9 mouse cellular contexts compared by ENCODE assay signal in genomic region chr7:126976878-126977459, GRCm38 (mm10). TPM values are rescaled to one million over a fixed set of nuclear protein-coding genes. Genes with fewer than 3 reads are reported as not detected.
DNase-seq lines count a peak whose midpoint lies in the region; ATAC-seq and TF ChIP-seq lines count a peak whose summit lies in the region.
"Had no signal": no experiment of that assay in that cellular context is flagged by ENCODE, and none has a peak within 500 bp of the region (broad histone marks: within the 10 kb centered on the region; RNA-seq: fewer than 3 reads in every experiment).

No protein-coding gene starts in this region.

- H3K36me3 ChIP-seq in heart, embryonic 12.5 days, result peaks cover 35% of the 10 kb centered on the region
- peaks cover 0 to 14% of the 10 kb centered on the region in 2 experiments; a peak in 2 of 4 replicates for H3K36me3 ChIP-seq in MEL (ENCODE audit: control insufficient read depth in 1 of 2, insufficient read depth in 2 of 2, low read length in 2 of 2)
- H3K36me3 ChIP-seq in heart, postnatal 0 days (replicated peaks; ENCODE audit: control insufficient read depth, insufficient read depth, low read length), result peaks cover 34% of the 10 kb centered on the region
- peaks cover 38% of the 10 kb centered on the region for H3K36me3 ChIP-seq in liver, embryonic 13.5 days
- H3K36me3 ChIP-seq in stomach, postnatal 0 days (ENCODE audit: control insufficient read depth, insufficient read depth, low read length), result peaks cover 14% of the 10 kb centered on the region; the same call in 1 of the 2 replicates

- no peak for TF ChIP-seq EP300 in MEL (IDR thresholded peaks at IDR 0.05; ENCODE audit: low read depth in 1 of 2, low read length in 2 of 2)
- no peak for TF ChIP-seq EP300 in heart, postnatal 0 days (IDR thresholded peaks at IDR 0.05; ENCODE audit: low read depth)
- no peak for TF ChIP-seq EP300 in stomach, postnatal 0 days (optimal IDR thresholded peaks at IDR 0.05)

- TF ChIP-seq CTCF in MEL (IDR thresholded peaks at IDR 0.05 in 2 of 3, conservative IDR thresholded peaks at IDR 0.05 in 1 of 3; ENCODE audit: control insufficient read depth in 1 of 3, insufficient read depth in 1 of 3, low read depth in 2 of 3, low read length in 3 of 3, poor library complexity in 1 of 3, severe bottlenecking in 1 of 3), result no peak
- TF ChIP-seq CTCF in heart, postnatal 0 days (IDR thresholded peaks at IDR 0.05; ENCODE audit: low read depth), result no peak
- no peak for TF ChIP-seq CTCF in stomach, postnatal 0 days (IDR thresholded peaks at IDR 0.05; ENCODE audit: low read depth)

- TF ChIP-seq POLR2A in MEL (IDR thresholded peaks at IDR 0.05; ENCODE audit: control insufficient read depth in 1 of 2, insufficient read depth in 1 of 2, low read depth in 1 of 2, low read length in 2 of 2, poor library complexity in 1 of 2), result no peak

- H3K9ac ChIP-seq in heart, embryonic 12.5 days, result peak overlapping the region; percentile 93
- H3K9ac ChIP-seq in MEL (ENCODE audit: control insufficient read depth, low read depth, low read length, poor library complexity, severe bottlenecking), result peak overlapping the region; percentile 81
- H3K9ac ChIP-seq in heart, postnatal 0 days (replicated peaks; ENCODE audit: low read depth, low read length), result peak overlapping the region; percentile 89
- H3K9ac ChIP-seq in liver, embryonic 13.5 days, result peak overlapping the region; percentile 94
- peak overlapping the region; percentile 98 for H3K9ac ChIP-seq in stomach, postnatal 0 days (ENCODE audit: low read length)

- no peaks in the 10 kb centered on the region for H3K27me3 ChIP-seq in heart, embryonic 12.5 days (replicated peaks)
- no peaks in the 10 kb centered on the region for H3K27me3 ChIP-seq in MEL (ENCODE audit: control insufficient read depth in 1 of 2, insufficient read depth in 2 of 2, low read length in 2 of 2)
- no peaks in the 10 kb centered on the region for H3K27me3 ChIP-seq in heart, postnatal 0 days (ENCODE audit: control insufficient read depth, insufficient read depth, low read length)
- no peaks in the 10 kb centered on the region for H3K27me3 ChIP-seq in liver, embryonic 13.5 days
- no peaks in the 10 kb centered on the region for H3K27me3 ChIP-seq in stomach, postnatal 0 days (ENCODE audit: control insufficient read depth, insufficient read depth, low read length)

- peak overlapping the region; percentile 86 for H3K27ac ChIP-seq in heart, embryonic 12.5 days (ENCODE audit: poor library complexity, severe bottlenecking)
- H3K27ac ChIP-seq in MEL (ENCODE audit: control insufficient read depth, low read depth, low read length), result peak overlapping the region; percentile 93
- peak overlapping the region; percentile 96 for H3K27ac ChIP-seq in heart, postnatal 0 days (ENCODE audit: low read depth)
- H3K27ac ChIP-seq in liver, embryonic 13.5 days, result peak overlapping the region; percentile 91
- H3K27ac ChIP-seq in stomach, postnatal 0 days (replicated peaks), result peak overlapping the region; percentile 98

- peak overlapping the region; percentile 83 for H3K4me2 ChIP-seq in heart, embryonic 12.5 days
- peak overlapping the region; percentile 79 for H3K4me2 ChIP-seq in heart, postnatal 0 days (ENCODE audit: low read depth, low read length)
- H3K4me2 ChIP-seq in liver, embryonic 13.5 days, result peak overlapping the region; percentile 81
- peak overlapping the region; percentile 90 for H3K4me2 ChIP-seq in stomach, postnatal 0 days (replicated peaks; ENCODE audit: low read depth)

- peaks cover 10% of the 10 kb centered on the region for H3K4me1 ChIP-seq in heart, embryonic 12.5 days (replicated peaks)
- peaks cover 0 to 20% of the 10 kb centered on the region in 2 experiments; a peak in 2 of 4 replicates for H3K4me1 ChIP-seq in MEL (ENCODE audit: control insufficient read depth in 1 of 2, insufficient read depth in 2 of 2, low read length in 2 of 2)
- peaks cover 4% of the 10 kb centered on the region; the same call in 1 of the 2 replicates for H3K4me1 ChIP-seq in heart, postnatal 0 days (ENCODE audit: control insufficient read depth, insufficient read depth)
- peaks cover 48% of the 10 kb centered on the region for H3K4me1 ChIP-seq in liver, embryonic 13.5 days (replicated peaks)
- 0 out of 2 replicates have a peak, but pooled peaks cover 4% of the 10 kb centered on the region for H3K4me1 ChIP-seq in stomach, postnatal 0 days (replicated peaks; ENCODE audit: control insufficient read depth, insufficient read depth)

- no peak for ATAC-seq in heart, embryonic 12.5 days (ENCODE audit: insufficient number of reproducible peaks, low FRiP score)
- ATAC-seq in heart, postnatal 0 days (ENCODE audit: insufficient read depth, low read depth), result no peak
- ATAC-seq in liver, embryonic 13.5 days (ENCODE audit: low read depth), result no peak
- peak; percentile 24; the same call in 1 of the 2 replicates for ATAC-seq in stomach, postnatal 0 days (ENCODE audit: low FRiP score, low TSS enrichment)

- no peak for DNase-seq in heart, adult 11 months
- peak; percentile 46 for DNase-seq in MEL (ENCODE audit: low read depth, low spot score)
- no peak for DNase-seq in heart, postnatal 0 days (ENCODE audit: low spot score)
- DNase-seq in liver, embryonic 13.5 days, result peak; percentile 24
- DNase-seq in stomach, postnatal 0 days (ENCODE audit: low spot score), result peak; percentile 28
- no peak for DNase-seq in thymus, postnatal 36 days
- no peak for DNase-seq in frontal cortex, adult 2 months (ENCODE audit: extremely low spot score in 1 of 2, low spot score in 1 of 2)

- 22% methylated on average over 14 of the region's 14 CpGs for WGBS in heart, embryonic 12.5 days
- WGBS in heart, postnatal 0 days, result 20% methylated on average over 14 of the region's 14 CpGs
- WGBS in liver, embryonic 13.5 days (ENCODE audit: insufficient replicate concordance), result 22% methylated on average over 14 of the region's 14 CpGs
- WGBS in stomach, postnatal 0 days, result 19% methylated on average over 14 of the region's 14 CpGs

- H3K79me2 ChIP-seq in MEL (ENCODE audit: control insufficient read depth, insufficient read depth, low read length, poor library complexity), result peaks cover 12% of the 10 kb centered on the region

- no peaks in the 10 kb centered on the region for H3K9me3 ChIP-seq in heart, embryonic 12.5 days (replicated peaks)
- no peaks in the 10 kb centered on the region for H3K9me3 ChIP-seq in MEL (replicated peaks; ENCODE audit: insufficient read depth, low read length)
- H3K9me3 ChIP-seq in heart, postnatal 0 days (replicated peaks; ENCODE audit: control insufficient read depth, low read length), result no peaks in the 10 kb centered on the region
- H3K9me3 ChIP-seq in liver, embryonic 13.5 days (replicated peaks), result no peaks in the 10 kb centered on the region
- no peaks in the 10 kb centered on the region for H3K9me3 ChIP-seq in stomach, postnatal 0 days (ENCODE audit: control insufficient read depth, low read length)

- H3K4me3 ChIP-seq in heart, embryonic 12.5 days, result peak overlapping the region; percentile 85
- H3K4me3 ChIP-seq in MEL (ENCODE audit: control insufficient read depth in 1 of 2, insufficient read depth in 1 of 2, low read depth in 2 of 2, low read length in 2 of 2), result peak overlapping the region; percentile 75 to 95
- H3K4me3 ChIP-seq in heart, postnatal 0 days (ENCODE audit: low read depth, low read length), result peak overlapping the region; percentile 80
- H3K4me3 ChIP-seq in liver, embryonic 13.5 days (replicated peaks), result peak overlapping the region; percentile 87
- peak overlapping the region; percentile 99 for H3K4me3 ChIP-seq in stomach, postnatal 0 days (ENCODE audit: low read depth, low read length)

- no peak for TF ChIP-seq RAD21 in MEL (IDR thresholded peaks at IDR 0.05; ENCODE audit: low read depth, low read length)

RNA-seq across cellular contexts. Expression of gene Cdiptos, which starts 1.1 kb away (rescaled TPM):
- 0.70 and 1.3 TPM in 2 replicates for polyA plus RNA-seq in heart, embryonic 12.5 days (2016; fragmentation: Nextera tagmentation; extraction: Ambion mirVana)
- total RNA-seq in MEL (2012; rRNA removed), result 0.35 and 0.49 TPM in 2 replicates
- polyA plus RNA-seq in MEL (2012; ENCODE audit: insufficient read depth in 1 of 2, insufficient read length in 2 of 2, low read depth in 1 of 2, low replicate concordance in 2 of 2, missing spikeins in 1 of 2), result 1 to 10 TPM in 1 of 2 experiments, not detected in 1; 1.8 TPM
- 1.8 TPM in 1 of 2 replicates, not detected in the other for total RNA-seq in heart, postnatal 0 days (2014; rRNA removed; ENCODE audit: low replicate concordance)
- 1.2 and 1.5 TPM in 2 replicates for polyA plus RNA-seq in heart, postnatal 0 days (2015; fragmentation: Nextera tagmentation; extraction: Ambion mirVana)
- polyA plus RNA-seq in liver, embryonic 13.5 days (2015; fragmentation: Nextera tagmentation; extraction: Ambion mirVana), result 0.37 and 0.65 TPM in 2 replicates
- 1.5 and 1.7 TPM in 2 replicates for polyA plus RNA-seq in stomach, postnatal 0 days (2015; fragmentation: Nextera tagmentation; extraction: Ambion mirVana)
- polyA plus RNA-seq in frontal cortex, adult 2 months (2012; rRNA removed), result 0.80 and 1.0 TPM in 2 replicates

RNA-seq across cellular contexts. Expression of gene Cdipt, which starts 1.3 kb away (rescaled TPM):
- 70.2 and 75.5 TPM in 2 replicates for polyA plus RNA-seq in heart, embryonic 12.5 days (2016; fragmentation: Nextera tagmentation; extraction: Ambion mirVana)
- 72.5 and 98.4 TPM in 2 replicates for total RNA-seq in MEL (2012; rRNA removed)
- polyA plus RNA-seq in MEL (2012; ENCODE audit: insufficient read depth in 1 of 2, insufficient read length in 2 of 2, low read depth in 1 of 2, low replicate concordance in 2 of 2, missing spikeins in 1 of 2), result 100 to 1,000 TPM in 1 of 2 experiments, not detected in 1; 151 TPM
- total RNA-seq in heart, postnatal 0 days (2014; rRNA removed; ENCODE audit: low replicate concordance), result 135 and 150 TPM in 2 replicates
- polyA plus RNA-seq in heart, postnatal 0 days (2015; fragmentation: Nextera tagmentation; extraction: Ambion mirVana), result 64.0 and 67.5 TPM in 2 replicates
- polyA plus RNA-seq in liver, embryonic 13.5 days (2015; fragmentation: Nextera tagmentation; extraction: Ambion mirVana), result 50.7 and 55.5 TPM in 2 replicates
- 79.3 and 80.4 TPM in 2 replicates for polyA plus RNA-seq in stomach, postnatal 0 days (2015; fragmentation: Nextera tagmentation; extraction: Ambion mirVana)
- polyA plus RNA-seq in frontal cortex, adult 2 months (2012; rRNA removed), result 224 and 230 TPM in 2 replicates

RNA-seq across cellular contexts. Expression of gene Sez6l2, which starts 26.6 kb away (rescaled TPM):
- polyA plus RNA-seq in heart, embryonic 12.5 days (2016; fragmentation: Nextera tagmentation; extraction: Ambion mirVana), result 0.11 TPM in 1 of 2 replicates, not detected in the other
- 0.49 and 2.0 TPM in 2 replicates for total RNA-seq in MEL (2012; rRNA removed)
- polyA plus RNA-seq in MEL (2012; ENCODE audit: insufficient read depth in 1 of 2, insufficient read length in 2 of 2, low read depth in 1 of 2, low replicate concordance in 2 of 2, missing spikeins in 1 of 2), result 1 to 10 TPM in 1 of 2 experiments, not detected in 1; 6.1 TPM
- total RNA-seq in heart, postnatal 0 days (2014; rRNA removed; ENCODE audit: low replicate concordance), result 8.7 and 14.2 TPM in 2 replicates
- polyA plus RNA-seq in heart, postnatal 0 days (2015; fragmentation: Nextera tagmentation; extraction: Ambion mirVana), result 1.5 and 1.7 TPM in 2 replicates
- polyA plus RNA-seq in liver, embryonic 13.5 days (2015; fragmentation: Nextera tagmentation; extraction: Ambion mirVana), result 0.06 and 0.09 TPM in 2 replicates
- polyA plus RNA-seq in stomach, postnatal 0 days (2015; fragmentation: Nextera tagmentation; extraction: Ambion mirVana), result 1.5 and 1.6 TPM in 2 replicates
- 175 and 194 TPM in 2 replicates for polyA plus RNA-seq in frontal cortex, adult 2 months (2012; rRNA removed)

RNA-seq across cellular contexts. Expression of gene Asphd1, which starts 27.6 kb away (rescaled TPM):
- polyA plus RNA-seq in heart, embryonic 12.5 days (2016; fragmentation: Nextera tagmentation; extraction: Ambion mirVana), result not detected in 2 replicates
- 0.15 TPM in 1 of 2 replicates, not detected in the other for total RNA-seq in MEL (2012; rRNA removed)
- polyA plus RNA-seq in MEL (2012; ENCODE audit: insufficient read depth in 1 of 2, insufficient read length in 2 of 2, low read depth in 1 of 2, low replicate concordance in 2 of 2, missing spikeins in 1 of 2), result under 1 TPM in 1 of 2 experiments, not detected in 1; 0.74 TPM
- 0.23 TPM in 1 of 2 replicates, not detected in the other for total RNA-seq in heart, postnatal 0 days (2014; rRNA removed; ENCODE audit: low replicate concordance)
- polyA plus RNA-seq in heart, postnatal 0 days (2015; fragmentation: Nextera tagmentation; extraction: Ambion mirVana), result not detected in 2 replicates
- not detected in 2 replicates for polyA plus RNA-seq in liver, embryonic 13.5 days (2015; fragmentation: Nextera tagmentation; extraction: Ambion mirVana)
- polyA plus RNA-seq in stomach, postnatal 0 days (2015; fragmentation: Nextera tagmentation; extraction: Ambion mirVana), result 0.28 and 0.40 TPM in 2 replicates
- 46.4 and 54.9 TPM in 2 replicates for polyA plus RNA-seq in frontal cortex, adult 2 months (2012; rRNA removed)
- total RNA-seq: neutrophil, adult 5-6 weeks had no signal

RNA-seq across cellular contexts. Expression of gene Mvp, which starts 37.5 kb away (rescaled TPM):
- polyA plus RNA-seq in heart, embryonic 12.5 days (2016; fragmentation: Nextera tagmentation; extraction: Ambion mirVana), result 12.0 TPM in 2 replicates
- total RNA-seq in MEL (2012; rRNA removed), result 19.4 and 19.8 TPM in 2 replicates
- polyA plus RNA-seq in MEL (2012; ENCODE audit: insufficient read depth in 1 of 2, insufficient read length in 2 of 2, low read depth in 1 of 2, low replicate concordance in 2 of 2, missing spikeins in 1 of 2), result 10 to 100 TPM in 1 of 2 experiments, not detected in 1; 20.6 TPM
- total RNA-seq in heart, postnatal 0 days (2014; rRNA removed; ENCODE audit: low replicate concordance), result 24.2 and 32.5 TPM in 2 replicates
- 16.1 and 17.4 TPM in 2 replicates for polyA plus RNA-seq in heart, postnatal 0 days (2015; fragmentation: Nextera tagmentation; extraction: Ambion mirVana)
- polyA plus RNA-seq in liver, embryonic 13.5 days (2015; fragmentation: Nextera tagmentation; extraction: Ambion mirVana), result 7.8 and 8.6 TPM in 2 replicates
- 49.5 and 50.0 TPM in 2 replicates for polyA plus RNA-seq in stomach, postnatal 0 days (2015; fragmentation: Nextera tagmentation; extraction: Ambion mirVana)
- polyA plus RNA-seq in frontal cortex, adult 2 months (2012; rRNA removed), result 8.3 and 8.8 TPM in 2 replicates

Comparison
In these comparisons a context has a peak if more than half of its experiments do, and no peak if none do; other contexts are left out.
1. DNase-seq: peak in MEL (single experiment), liver, embryonic 13.5 days (single experiment) and stomach, postnatal 0 days (single experiment); none in heart, adult 11 months (single experiment), heart, postnatal 0 days (single experiment), thymus, postnatal 36 days (0 of 2) and frontal cortex, adult 2 months (0 of 2).
2. RNA of gene Sez6l2, which starts 26.6 kb away (polyA plus RNA-seq): 175 to 194 TPM in frontal cortex, adult 2 months; 6.1 TPM in MEL, 1.5 to 1.7 TPM in heart, postnatal 0 days, 1.5 to 1.6 TPM in stomach, postnatal 0 days, 0.11 TPM in heart, embryonic 12.5 days and 0.06 to 0.09 TPM in liver, embryonic 13.5 days; every median in the first group is over 10 times any median in the second.
3. Peak in every context shown above with its lines, with median percentiles within 50 percentile points of each other: H3K27ac ChIP-seq, H3K4me2 ChIP-seq, H3K4me3 ChIP-seq and H3K9ac ChIP-seq.